Comparison of ENCODE assay signal across 22 mouse cellular contexts in genomic region chr16:24154816-24155357, GRCm38 (mm10).
DNase-seq lines count a peak whose midpoint lies in the region; ATAC-seq lines count a peak whose summit lies in the region.
"Had no signal": no experiment of that assay in that cellular context is flagged by ENCODE, and none has a peak within 500 bp of the region (broad histone marks: within the 10 kb centered on the region; RNA-seq: fewer than 3 reads in every experiment).

No protein-coding gene starts in this region.

- no peaks in the 10 kb centered on the region for H3K9me3 ChIP-seq in forebrain, embryonic 13.5 days (replicated peaks)
- H3K9me3 ChIP-seq: embryonic facial prominence, embryonic 15.5 days; hindbrain, embryonic 13.5 days; midbrain, embryonic 10.5 days had no signal

- 87% methylated on average over 4 of the region's 4 CpGs for WGBS in forebrain, embryonic 13.5 days

- H3K4me3 ChIP-seq in forebrain, embryonic 13.5 days: no peak overlapping the region
- H3K4me3 ChIP-seq: embryonic facial prominence, embryonic 15.5 days; heart, adult 2 months; hindbrain, embryonic 13.5 days; midbrain, embryonic 10.5 days had no signal

- no peak overlapping the region for H3K4me2 ChIP-seq in forebrain, embryonic 13.5 days
- H3K4me2 ChIP-seq: embryonic facial prominence, embryonic 15.5 days; hindbrain, embryonic 13.5 days had no signal

- no peak overlapping the region for H3K9ac ChIP-seq in forebrain, embryonic 13.5 days
- H3K9ac ChIP-seq: embryonic facial prominence, embryonic 15.5 days; hindbrain, embryonic 13.5 days had no signal

- H3K27ac ChIP-seq in forebrain, embryonic 13.5 days: no peak overlapping the region
- H3K27ac ChIP-seq: embryonic facial prominence, embryonic 15.5 days; heart, adult 2 months; hindbrain, embryonic 13.5 days; midbrain, embryonic 10.5 days; stomach, postnatal 0 days had no signal

- DNase-seq in spleen, postnatal 36 days (ENCODE audit: low spot score in 2 of 2): peak; percentile 20 to 40
- DNase-seq in spleen, adult 12 weeks (ENCODE audit: low spot score): no peak
- peak; percentile 75 to 78 for DNase-seq in thymus, postnatal 10 days (ENCODE audit: low spot score in 2 of 2)
- no peak for DNase-seq in embryo, embryonic 11 days
- no peak for DNase-seq in embryo, embryonic 10 days (ENCODE audit: low spot score)
- DNase-seq: adrenal gland, adult 8-10 months; cerebellum, adult 2 months; cerebellum, postnatal 36 days; gastrocnemius, postnatal 25 days; heart, adult 2 months; heart, postnatal 36 days; kidney, postnatal 36 days; layer of hippocampus, postnatal 36 days had no signal

- no peaks in the 10 kb centered on the region for H3K4me1 ChIP-seq in forebrain, embryonic 13.5 days
- H3K4me1 ChIP-seq: hindbrain, embryonic 13.5 days had no signal

- ATAC-seq in inflammation-experienced regulatory T-cells, adult 6 months: peak; percentile 29
- ATAC-seq in forebrain, embryonic 13.5 days: no peak
- ATAC-seq: forebrain, embryonic 16.5 days; intestine, postnatal 0 days; lung, postnatal 0 days had no signal

- H3K36me3 ChIP-seq in forebrain, embryonic 13.5 days (ENCODE audit: poor library complexity, severe bottlenecking): no peaks in the 10 kb centered on the region
- H3K36me3 ChIP-seq: embryonic facial prominence, embryonic 15.5 days; hindbrain, embryonic 13.5 days; midbrain, embryonic 10.5 days had no signal

- no peaks in the 10 kb centered on the region for H3K27me3 ChIP-seq in forebrain, embryonic 13.5 days
- H3K27me3 ChIP-seq: embryonic facial prominence, embryonic 15.5 days; hindbrain, embryonic 13.5 days had no signal

Comparison
In these comparisons a context has a peak if more than half of its experiments do, and no peak if none do; other contexts are left out.
1. DNase-seq: peak in spleen, postnatal 36 days (2 of 2) and thymus, postnatal 10 days (2 of 2); none in spleen, adult 12 weeks (single experiment), embryo, embryonic 11 days (single experiment) and embryo, embryonic 10 days (single experiment).